Mouse (Mus musculus): Measurements from ENCODE around the gene Fam69a.
"Not testable (repeated sequence)": the region's sequence is repeated elsewhere in the genome, so short reads cannot be mapped to it uniquely, and the experiment has no call there.

Gene Fam69a

GRCm38 (mm10) chr5:107986967-107987834 lies at the start of gene Fam69a:
TSS of gene Fam69a (minus strand) at chr5:107987085.
- DNase-seq = peak; percentile 78

GRCm38 (mm10) chr5:108035523-108035922 lies 48.6 kb upstream of the Fam69a start:
- DNase-seq = no peak

GRCm38 (mm10) chr5:108034194-108034593 lies 47.3 kb upstream of the Fam69a start:
- peak; percentile 29 for DNase-seq

GRCm38 (mm10) chr5:108031267-108031666 lies 44.4 kb upstream of the Fam69a start:
- DNase-seq = no peak

GRCm38 (mm10) chr5:108029968-108030367 lies 43.1 kb upstream of the Fam69a start:
- DNase-seq = peak; percentile 7

GRCm38 (mm10) chr5:108028797-108029536 lies 42.1 kb upstream of the Fam69a start:
- not testable (repeated sequence) for DNase-seq

- no peak for DNase-seq
Observed at GRCm38 (mm10) chr5:108028230-108028629, 41.3 kb upstream of the Fam69a start.

- no peak for DNase-seq
Observed at GRCm38 (mm10) chr5:108021346-108021745, 34.5 kb upstream of the Fam69a start.

- DNase-seq = no peak
Observed at GRCm38 (mm10) chr5:108019367-108019766, 32.5 kb upstream of the Fam69a start.

GRCm38 (mm10) chr5:108017232-108017631 lies 30.3 kb upstream of the Fam69a start:
- no peak for DNase-seq

GRCm38 (mm10) chr5:108015422-108015821 lies 28.5 kb upstream of the Fam69a start:
- DNase-seq = no peak

GRCm38 (mm10) chr5:108014173-108014572 lies 27.3 kb upstream of the Fam69a start:
- DNase-seq = no peak

GRCm38 (mm10) chr5:108009721-108010120 lies 22.8 kb upstream of the Fam69a start:
- DNase-seq = no peak

- DNase-seq = no peak
Observed at GRCm38 (mm10) chr5:108005134-108005533, 18.2 kb upstream of the Fam69a start.

- DNase-seq = no peak
Observed at GRCm38 (mm10) chr5:108002734-108003133, 15.8 kb upstream of the Fam69a start.

- peak; percentile 49 for DNase-seq
Observed at GRCm38 (mm10) chr5:108000776-108001548, 14.1 kb upstream of the Fam69a start.

- no peak for DNase-seq
Observed at GRCm38 (mm10) chr5:107997717-107998116, 10.8 kb upstream of the Fam69a start.

GRCm38 (mm10) chr5:107995936-107996335 lies 9.1 kb upstream of the Fam69a start:
- no peak for DNase-seq

- no peak for DNase-seq
Observed at GRCm38 (mm10) chr5:107987835-107988251, 958 bp upstream of the Fam69a start.

- peak; percentile 73 for DNase-seq
Observed at GRCm38 (mm10) chr5:107986255-107986966, 474 bp downstream of the Fam69a start.

GRCm38 (mm10) chr5:107983946-107984345 lies 2.9 kb downstream of the Fam69a start:
- DNase-seq = no peak

- no peak for DNase-seq
Observed at GRCm38 (mm10) chr5:107982016-107982415, 4.9 kb downstream of the Fam69a start.

All from cerebellum, adult 8-10 months (tissue).